Mouse (Mus musculus) small intestine, adult 2 months (tissue): ENCODE results near the gene Hoxa3. TPM values are rescaled to one million over a fixed set of nuclear protein-coding genes. Genes with fewer than 3 reads are reported as not detected.

Source experiments
- H3K27ac ChIP-seq: fragments of 200-500 bp; 2 replicates; pipeline ENCODE4 v1.5.1; 2012; ENCODE audit warnings: low read depth, low read length, control low read depth, inconsistent platforms; ENCODE audit not compliant: insufficient read depth
- H3K27me3 ChIP-seq: fragments of 200-500 bp; 2 replicates; pipeline ENCODE4 v1.6.1; 2012; ENCODE audit warnings: mild to moderate bottlenecking, moderate library complexity, low read length, inconsistent platforms; ENCODE audit not compliant: control insufficient read depth, insufficient read depth
- H3K36me3 ChIP-seq: fragments of 200-500 bp; 2 replicates; pipeline ENCODE4 v1.6.1; 2012; ENCODE audit warnings: mild to moderate bottlenecking, low read length, control low read depth, inconsistent platforms; ENCODE audit not compliant: control insufficient read depth, insufficient read depth
- H3K4me1 ChIP-seq: fragments of 200-500 bp; 2 replicates; pipeline ENCODE4 v1.6.1; 2012; ENCODE audit warnings: low read length, inconsistent platforms, mixed read lengths; ENCODE audit not compliant: control insufficient read depth, insufficient read depth, insufficient read length
- H3K4me3 ChIP-seq: fragments of 200-500 bp; 2 replicates; pipeline ENCODE4 v1.5.1; 2012; ENCODE audit warnings: low read depth, mild to moderate bottlenecking, control low read depth, inconsistent platforms, low read length, moderate library complexity
- CTCF ChIP-seq: fragments of 200-500 bp; IDR thresholded peaks from 2 replicates; pipeline ENCODE4 v1.5.1; 2012; ENCODE audit warnings: low read depth, mild to moderate bottlenecking, control low read depth, inconsistent platforms, low read length, moderate library complexity, mixed read lengths; ENCODE audit not compliant: insufficient replicate concordance, insufficient read length; ENCODE audit errors: extremely low read depth
- POLR2A ChIP-seq: fragments of 200-500 bp; IDR thresholded peaks from 2 replicates; pipeline ENCODE4 v1.6.1; 2012; ENCODE audit warnings: low read depth, mild to moderate bottlenecking, control low read depth, inconsistent platforms, low read length, moderate library complexity
- WGBS: fragments of 180-500 bp; shearing (Covaris S2); methylation state at CpG from one replicate; pipeline ENCODE4 v1.1.7; 2018; 5-methylcytosine and 5-hydroxymethylcytosine counted together
- polyA plus RNA-seq: library from polyadenylated mRNA; depleted of rRNA; stranded (reverse); fragments of >200 nt; gene quantifications from 2 replicates; pipeline ENCODE4 v1.2.3, GENCODE M21; 2012

Gene Hoxa3
- polyA plus RNA-seq, 1 experiment = 5.0 TPM

GRCm38 (mm10) chr6:52220003-52220864, 7.1 kb upstream of the Hoxa3 start:
- Histone ChIP-seq H3K4me3 (no peak overlapping the region), H3K27me3 (peaks cover 84% of the 10 kb centered on the region), H3K27ac (no peak overlapping the region), H3K4me1 (peaks cover 7% of the 10 kb centered on the region), H3K36me3 (no peaks in the 10 kb centered on the region)
- WGBS = 46% methylated on average over 32 of the region's 32 CpGs
- TF ChIP-seq CTCF (no peak), POLR2A (no peak)

GRCm38 (mm10) chr6:52219234-52219942, 6.3 kb upstream of the Hoxa3 start:
- no peak overlapping the region for H3K4me3 ChIP-seq
- H3K27ac ChIP-seq = no peak overlapping the region
- peaks cover 7% of the 10 kb centered on the region for H3K4me1 ChIP-seq
- no peaks in the 10 kb centered on the region for H3K36me3 ChIP-seq
- H3K27me3 ChIP-seq = peaks cover 84% of the 10 kb centered on the region
- no peak for TF ChIP-seq POLR2A
- TF ChIP-seq CTCF = no peak
- WGBS = 58% methylated on average over 9 of the region's 9 CpGs

- H3K4me3 ChIP-seq = no peak overlapping the region
- peaks cover 8% of the 10 kb centered on the region for H3K4me1 ChIP-seq
- TF ChIP-seq POLR2A (no peak), CTCF (no peak)
- H3K27ac ChIP-seq = no peak overlapping the region
- 27% methylated on average over 14 of the region's 14 CpGs for WGBS
- H3K27me3 ChIP-seq = peaks cover 82% of the 10 kb centered on the region
- H3K36me3 ChIP-seq = no peaks in the 10 kb centered on the region
Observed at GRCm38 (mm10) chr6:52218643-52219215, 5.6 kb upstream of the Hoxa3 start.

GRCm38 (mm10) chr6:52217895-52218642, 4.9 kb upstream of the Hoxa3 start:
- Histone ChIP-seq H3K4me1 (peaks cover 10% of the 10 kb centered on the region), H3K27ac (no peak overlapping the region), H3K4me3 (peak overlapping the region; percentile 56), H3K36me3 (no peaks in the 10 kb centered on the region), H3K27me3 (peaks cover 86% of the 10 kb centered on the region)
- 17% methylated on average over 23 of the region's 23 CpGs for WGBS
- TF ChIP-seq POLR2A (no peak), CTCF (no peak)

DNA sequence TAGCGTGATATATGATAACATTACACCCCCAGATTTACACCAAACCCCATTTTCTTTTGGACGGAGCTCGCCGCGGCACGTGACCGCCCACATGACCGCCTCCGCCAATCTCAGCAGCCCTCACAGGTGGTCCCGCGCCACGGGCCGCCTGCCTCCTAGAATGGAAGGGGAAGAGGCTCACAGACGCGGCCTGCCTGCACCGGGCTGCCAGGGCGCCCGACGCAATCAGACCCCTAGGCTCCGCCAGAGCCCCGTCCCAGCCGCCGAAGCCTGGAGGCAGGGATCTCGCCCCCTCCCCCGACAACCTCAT, 4.3 kb upstream of the Hoxa3 start:
- no peak for TF ChIP-seq CTCF
- peak; percentile 44 for TF ChIP-seq POLR2A
- Histone ChIP-seq H3K4me3 (peak overlapping the region; percentile 56), H3K4me1 (peaks cover 16% of the 10 kb centered on the region), H3K27ac (no peak overlapping the region), H3K36me3 (no peaks in the 10 kb centered on the region), H3K27me3 (peaks cover 88% of the 10 kb centered on the region)
- 2% methylated on average over 25 of the region's 25 CpGs for WGBS

GRCm38 (mm10) chr6:52216691-52217458, 3.7 kb upstream of the Hoxa3 start:
- Histone ChIP-seq H3K27ac (no peak overlapping the region), H3K4me3 (peak overlapping the region; percentile 56), H3K27me3 (peaks cover 88% of the 10 kb centered on the region), H3K36me3 (no peaks in the 10 kb centered on the region), H3K4me1 (peaks cover 16% of the 10 kb centered on the region)
- TF ChIP-seq POLR2A = no peak
- TF ChIP-seq CTCF = no peak
- WGBS = 3% methylated on average over 60 of the region's 60 CpGs
